Comparison of ENCODE assay signal across 30 mouse cellular contexts in the genomic region with DNA sequence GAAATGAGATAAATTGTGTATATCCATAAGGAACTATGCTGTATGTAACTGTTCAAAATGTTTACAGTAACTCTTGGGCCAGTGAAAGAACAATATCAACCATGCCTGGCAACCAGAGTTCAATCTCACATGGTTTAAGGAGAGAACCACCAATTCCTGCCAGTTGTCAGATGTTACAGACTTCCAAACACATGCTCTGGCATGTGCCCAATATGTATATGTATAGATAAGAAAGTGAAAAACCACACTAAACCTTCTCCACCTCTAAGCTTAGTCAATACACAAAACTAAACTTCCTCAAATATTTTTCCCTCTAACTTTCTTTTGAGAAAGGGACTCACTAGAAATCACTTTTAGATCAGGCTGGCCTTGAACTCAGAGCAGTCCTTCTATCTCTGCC. TPM values are rescaled to one million over a fixed set of nuclear protein-coding genes. Genes with fewer than 3 reads are reported as not detected.
DNase-seq lines count a peak whose midpoint lies in the region; ATAC-seq lines count a peak whose summit lies in the region.
"Had no signal": no experiment of that assay in that cellular context is flagged by ENCODE, and none has a peak within 500 bp of the region (broad histone marks: within the 10 kb centered on the region; RNA-seq: fewer than 3 reads in every experiment).

No protein-coding gene starts in this region.

- DNase-seq in liver, result no peak
- DNase-seq in MEL-GATA-1-ER (ENCODE audit: extremely low read depth, low read depth), result peak; percentile 81
- no peak for DNase-seq in right cerebral cortex, postnatal 10 days (ENCODE audit: low spot score in 2 of 2)
- no peak for DNase-seq in embryo, embryonic 10.5 days (ENCODE audit: low spot score)
- DNase-seq: adrenal gland, postnatal 10 days; cerebellum, adult 8-10 months; cerebellum, postnatal 25 days; gastrocnemius, postnatal 14 days; heart, adult 11 months; kidney, adult 2 months; kidney, postnatal 36 days; lung, postnatal 4 days; right cerebral cortex, adult 18-20 months; right cerebral cortex, postnatal 4 days had no signal

- H3K36me3 ChIP-seq in liver, embryonic 12.5 days, result peaks cover 38% of the 10 kb centered on the region
- H3K36me3 ChIP-seq: midbrain, embryonic 15.5 days had no signal

- peak overlapping the region; percentile 33 for H3K27ac ChIP-seq in liver, embryonic 12.5 days
- H3K27ac ChIP-seq: embryonic facial prominence, embryonic 13.5 days; forebrain, embryonic 12.5 days; heart, embryonic 10.5 days; heart, embryonic 15.5 days; hindbrain, postnatal 0 days; intestine, embryonic 15.5 days; layer of hippocampus, adult 2 months; limb, embryonic 10.5 days; limb, embryonic 15.5 days; midbrain, embryonic 15.5 days had no signal

- ATAC-seq in liver, embryonic 12.5 days, result peak; percentile 46; the same call in 1 of the 2 replicates
- peak; percentile 69 for ATAC-seq in granulocyte monocyte progenitor cell, adult 5-6 weeks (replicated peaks; ENCODE audit: poor library complexity, severe bottlenecking)
- ATAC-seq in megakaryocyte progenitor cell, adult 5-6 weeks (replicated peaks; ENCODE audit: poor library complexity), result peak; percentile 81
- ATAC-seq in monocyte, adult 5-6 weeks (replicated peaks; ENCODE audit: insufficient number of reproducible peaks, low FRiP score, low TSS enrichment, poor library complexity, severe bottlenecking), result no peak
- ATAC-seq: hindbrain, postnatal 0 days; intestine, embryonic 15.5 days; midbrain, embryonic 15.5 days; Patski had no signal

- H3K4me3 ChIP-seq in liver, embryonic 12.5 days, result no peak overlapping the region
- H3K4me3 ChIP-seq: embryonic facial prominence, embryonic 13.5 days; erythroblast, embryonic 14.5 days; forebrain, embryonic 12.5 days; heart, embryonic 10.5 days; heart, embryonic 15.5 days; intestine, embryonic 15.5 days; layer of hippocampus, adult 2 months; limb, embryonic 10.5 days; limb, embryonic 15.5 days; midbrain, embryonic 15.5 days had no signal

- H3K4me2 ChIP-seq in liver, embryonic 12.5 days, result no peak overlapping the region
- H3K4me2 ChIP-seq: embryonic facial prominence, embryonic 13.5 days; forebrain, embryonic 12.5 days; heart, embryonic 15.5 days; intestine, embryonic 15.5 days; limb, embryonic 15.5 days; midbrain, embryonic 15.5 days had no signal

- H3K9ac ChIP-seq in liver, embryonic 12.5 days, result no peak overlapping the region
- H3K9ac ChIP-seq: embryonic facial prominence, embryonic 13.5 days; forebrain, embryonic 12.5 days; heart, embryonic 15.5 days; intestine, embryonic 15.5 days; limb, embryonic 15.5 days; midbrain, embryonic 15.5 days had no signal

- H3K4me1 ChIP-seq in liver, embryonic 12.5 days, result peaks cover 52% of the 10 kb centered on the region
- H3K4me1 ChIP-seq: forebrain, embryonic 12.5 days; heart, embryonic 10.5 days; intestine, embryonic 15.5 days; limb, embryonic 10.5 days; limb, embryonic 15.5 days; midbrain, embryonic 15.5 days had no signal

- no peaks in the 10 kb centered on the region for H3K9me3 ChIP-seq in liver, embryonic 12.5 days (replicated peaks)
- H3K9me3 ChIP-seq: forebrain, embryonic 12.5 days; heart, embryonic 10.5 days; heart, embryonic 15.5 days; intestine, embryonic 15.5 days; limb, embryonic 10.5 days; limb, embryonic 15.5 days; midbrain, embryonic 15.5 days had no signal

- no peaks in the 10 kb centered on the region for H3K27me3 ChIP-seq in liver, embryonic 12.5 days (replicated peaks)
- H3K27me3 ChIP-seq: embryonic facial prominence, embryonic 13.5 days; forebrain, embryonic 12.5 days; heart, embryonic 15.5 days; intestine, embryonic 15.5 days; limb, embryonic 15.5 days; midbrain, embryonic 15.5 days; Patski had no signal

RNA-seq across cellular contexts. Expression of gene Wnk1, which starts 13.9 kb away (rescaled TPM):
- 31.3 and 36.5 TPM in 2 replicates for polyA plus RNA-seq in liver, embryonic 12.5 days (2016; fragmentation: Nextera tagmentation; extraction: Ambion mirVana)
- total RNA-seq in granulocyte monocyte progenitor cell, adult 5-6 weeks (2014; fragmentation: Nextera tagmentation), result 245 and 250 TPM in 2 replicates
- 163 and 168 TPM in 2 replicates for total RNA-seq in granulocyte monocyte progenitor cell, adult 5-6 weeks (2017)
- 225 and 297 TPM in 2 replicates for total RNA-seq in megakaryocyte progenitor cell, adult 5-6 weeks (2015)
- total RNA-seq in megakaryocyte progenitor cell, adult 5-6 weeks (2017), result 157 and 179 TPM in 2 replicates
- total RNA-seq in monocyte, adult 5-6 weeks (2017), result 167 to 382 TPM (median 211 TPM) in 3 replicates
